Comparison of ENCODE assay signal across 18 mouse cellular contexts in genomic region chr1:176379645-176380044, GRCm38 (mm10).
"Had no signal": no experiment of that assay in that cellular context is flagged by ENCODE, and none has a peak within 500 bp of the region (broad histone marks: within the 10 kb centered on the region; RNA-seq: fewer than 3 reads in every experiment).

No protein-coding gene starts in this region.

- ATAC-seq: liver, postnatal 0 days; lung, postnatal 0 days had no signal

- H3K9ac ChIP-seq: liver, embryonic 13.5 days; liver, embryonic 15.5 days; liver, postnatal 0 days; lung, embryonic 15.5 days; midbrain, embryonic 12.5 days; neural tube, embryonic 12.5 days; stomach, embryonic 15.5 days had no signal

- H3K27me3 ChIP-seq: liver, embryonic 13.5 days; liver, embryonic 15.5 days; lung, embryonic 15.5 days; megakaryocyte, embryonic 14.5 days; midbrain, embryonic 12.5 days; neural tube, embryonic 12.5 days; stomach, embryonic 15.5 days had no signal

- H3K4me1 ChIP-seq: liver, embryonic 13.5 days; liver, embryonic 15.5 days; lung, embryonic 15.5 days; megakaryocyte, embryonic 14.5 days; midbrain, embryonic 12.5 days; neural tube, embryonic 12.5 days; stomach, embryonic 15.5 days had no signal

- H3K4me3 ChIP-seq: liver, embryonic 13.5 days; liver, embryonic 15.5 days; lung, embryonic 15.5 days; midbrain, embryonic 12.5 days; neural tube, embryonic 12.5 days; stomach, embryonic 15.5 days had no signal

- DNase-seq: liver, embryonic 13.5 days; liver, postnatal 0 days; lung, adult 2 months; lung, postnatal 14 days; lung, postnatal 36 days; right cerebral cortex, postnatal 14 days; thymus, adult 2 months; thymus, postnatal 25 days; thymus, postnatal 4 days had no signal

- H3K4me2 ChIP-seq: liver, embryonic 13.5 days; liver, embryonic 15.5 days; lung, embryonic 15.5 days; midbrain, embryonic 12.5 days; neural tube, embryonic 12.5 days; stomach, embryonic 15.5 days had no signal

- H3K27ac ChIP-seq: liver, embryonic 13.5 days; liver, embryonic 15.5 days; lung, embryonic 15.5 days; macrophage; midbrain, embryonic 12.5 days; neural tube, embryonic 12.5 days; stomach, embryonic 15.5 days; stomach, postnatal 0 days had no signal

- H3K9me3 ChIP-seq: liver, embryonic 13.5 days; liver, embryonic 15.5 days; lung, embryonic 15.5 days; midbrain, embryonic 12.5 days; neural tube, embryonic 12.5 days; stomach, embryonic 15.5 days had no signal

- H3K36me3 ChIP-seq: liver, embryonic 13.5 days; liver, embryonic 15.5 days; lung, embryonic 15.5 days; midbrain, embryonic 12.5 days; neural tube, embryonic 12.5 days; stomach, embryonic 15.5 days had no signal
